Mouse (Mus musculus) erythroblast, embryonic 14.5 days (primary cell): ENCODE results near the gene Preb. TPM values are rescaled to one million over a fixed set of nuclear protein-coding genes. Genes with fewer than 3 reads are reported as not detected.

Experiments used
- H3K27me3 ChIP-seq: 2 replicates; pipeline ENCODE4 v1.6.1; 2012; ENCODE audit warnings: inconsistent platforms; ENCODE audit not compliant: control insufficient read depth
- H3K36me3 ChIP-seq: 2 replicates; pipeline ENCODE4 v1.6.1; 2012; ENCODE audit warnings: mild to moderate bottlenecking, inconsistent platforms; ENCODE audit not compliant: control insufficient read depth
- H3K4me1 ChIP-seq: 2 replicates; pipeline ENCODE4 v1.6.1; 2012; ENCODE audit warnings: inconsistent platforms; ENCODE audit not compliant: control insufficient read depth
- H3K4me3 ChIP-seq: replicated peaks from 2 replicates; pipeline ENCODE3; 2012; ENCODE audit warnings: moderate library complexity, mild to moderate bottlenecking, inconsistent platforms
- H3K9me3 ChIP-seq: 2 replicates; pipeline ENCODE4 v1.6.1; 2012; ENCODE audit warnings: low read length, inconsistent platforms, mixed read lengths; ENCODE audit not compliant: control insufficient read depth
- GATA1 ChIP-seq: IDR thresholded peaks from 2 replicates; pipeline ENCODE4 v1.6.1; 2012; ENCODE audit warnings: low read length, inconsistent platforms, mixed read lengths
- TAL1 ChIP-seq: IDR thresholded peaks from 3 replicates; pipeline ENCODE4 v1.6.1; 2012; ENCODE audit warnings: low read length, inconsistent platforms, mixed read lengths
- polyA plus RNA-seq: library from polyadenylated mRNA; stranded (reverse); fragments of >175 nt; gene quantifications from 2 replicates; pipeline ENCODE4 v1.2.3, GENCODE M21; 2012

Preb gene
- polyA plus RNA-seq, 1 experiment, result 5.1 TPM

- Histone ChIP-seq H3K36me3 (no peaks in the 10 kb centered on the region), H3K4me1 (no peaks in the 10 kb centered on the region), H3K4me3 (no peak overlapping the region), H3K27me3 (no peaks in the 10 kb centered on the region), H3K9me3 (no peaks in the 10 kb centered on the region)
- TF ChIP-seq TAL1 (no peak), GATA1 (no peak)
Observed at GRCm38 (mm10) chr5:30992980-30993676, 33.0 kb upstream of the Preb start.

GRCm38 (mm10) chr5:30982357-30982756 lies 22.2 kb upstream of the Preb start:
- no peak overlapping the region for H3K4me3 ChIP-seq
- H3K4me1 ChIP-seq, result no peaks in the 10 kb centered on the region
- H3K36me3 ChIP-seq, result no peaks in the 10 kb centered on the region
- H3K9me3 ChIP-seq, result no peaks in the 10 kb centered on the region
- TF ChIP-seq TAL1, result no peak
- no peak for TF ChIP-seq GATA1
- H3K27me3 ChIP-seq, result no peaks in the 10 kb centered on the region

GRCm38 (mm10) chr5:30974870-30975656 lies 14.9 kb upstream of the Preb start:
- no peak for TF ChIP-seq TAL1
- TF ChIP-seq GATA1, result no peak
- no peak overlapping the region for H3K4me3 ChIP-seq
- no peaks in the 10 kb centered on the region for H3K36me3 ChIP-seq
- H3K27me3 ChIP-seq, result no peaks in the 10 kb centered on the region
- H3K9me3 ChIP-seq, result no peaks in the 10 kb centered on the region
- peaks cover 2% of the 10 kb centered on the region for H3K4me1 ChIP-seq

GRCm38 (mm10) chr5:30969440-30969839 lies 9.3 kb upstream of the Preb start:
- Histone ChIP-seq H3K4me3 (no peak overlapping the region), H3K9me3 (no peaks in the 10 kb centered on the region), H3K36me3 (no peaks in the 10 kb centered on the region), H3K4me1 (peaks cover 15% of the 10 kb centered on the region), H3K27me3 (no peaks in the 10 kb centered on the region)
- TF ChIP-seq GATA1 (no peak), TAL1 (no peak)

- Histone ChIP-seq H3K9me3 (0 out of 2 replicates have a peak, but pooled peaks cover 3% of the 10 kb centered on the region), H3K27me3 (peaks cover under 1% of the 10 kb centered on the region), H3K4me3 (no peak within 1 kb of the TSS), H3K36me3 (no peaks in the 10 kb centered on the region), H3K4me1 (peaks cover 15% of the 10 kb centered on the region)
- TF ChIP-seq TAL1, result no peak
- no peak for TF ChIP-seq GATA1
Observed at GRCm38 (mm10) chr5:30968416-30968815, 8.3 kb upstream of the Preb start, which contains the start of gene Tcf23. TSS of gene Tcf23 (plus strand) at chr5:30968662.

- H3K36me3 ChIP-seq, result no peaks in the 10 kb centered on the region
Observed at GRCm38 (mm10) chr5:30966189-30966588, 6.0 kb upstream of the Preb start.

GRCm38 (mm10) chr5:30963916-30964315 lies 3.8 kb upstream of the Preb start:
- Histone ChIP-seq H3K4me3 (no peak overlapping the region), H3K36me3 (peaks cover 3% of the 10 kb centered on the region), H3K4me1 (peaks cover 27% of the 10 kb centered on the region), H3K9me3 (0 out of 2 replicates have a peak, but pooled peaks cover 3% of the 10 kb centered on the region), H3K27me3 (peaks cover 9% of the 10 kb centered on the region)
- no peak for TF ChIP-seq GATA1
- TF ChIP-seq TAL1, result no peak

More at GRCm38 (mm10) chr5:30966189-30966588, 6.0 kb upstream of the Preb start:
- Histone ChIP-seq H3K4me1 (peaks cover 21% of the 10 kb centered on the region), H3K27me3 (peaks cover 7% of the 10 kb centered on the region), H3K4me3 (no peak overlapping the region), H3K9me3 (0 out of 2 replicates have a peak, but pooled peaks cover 3% of the 10 kb centered on the region)
- TF ChIP-seq GATA1, result no peak
- no peak for TF ChIP-seq TAL1

- TF ChIP-seq GATA1, result no peak
- no peak for TF ChIP-seq TAL1
- Histone ChIP-seq H3K27me3 (peaks cover 9% of the 10 kb centered on the region), H3K4me1 (peaks cover 39% of the 10 kb centered on the region), H3K9me3 (peaks cover 9% of the 10 kb centered on the region; the same call in 1 of the 2 replicates), H3K36me3 (peaks cover 22% of the 10 kb centered on the region), H3K4me3 (no peak overlapping the region)
Observed at GRCm38 (mm10) chr5:30961545-30962505, 1.7 kb upstream of the Preb start.
